In genomic region chr13:95659432-95659831, GRCm38 (mm10) we compare ENCODE assay signal across 24 mouse cellular contexts. TPM values are rescaled to one million over a fixed set of nuclear protein-coding genes. Genes with fewer than 3 reads are reported as not detected.
DNase-seq lines count a peak whose midpoint lies in the region; ATAC-seq and TF ChIP-seq lines count a peak whose summit lies in the region.
"Had no signal": no experiment of that assay in that cellular context is flagged by ENCODE, and none has a peak within 500 bp of the region (broad histone marks: within the 10 kb centered on the region; RNA-seq: fewer than 3 reads in every experiment).

No protein-coding gene starts in this region.

- no peaks in the 10 kb centered on the region for H3K9me3 ChIP-seq in heart, embryonic 10.5 days
- no peaks in the 10 kb centered on the region for H3K9me3 ChIP-seq in lung, postnatal 0 days (ENCODE audit: low read length)
- no peaks in the 10 kb centered on the region for H3K9me3 ChIP-seq in heart, postnatal 0 days (replicated peaks; ENCODE audit: control insufficient read depth, low read length)
- no peaks in the 10 kb centered on the region for H3K9me3 ChIP-seq in hindbrain, embryonic 10.5 days
- H3K9me3 ChIP-seq: embryonic facial prominence, embryonic 15.5 days; forebrain, embryonic 15.5 days; limb, embryonic 13.5 days; liver, embryonic 12.5 days; midbrain, embryonic 12.5 days; neural tube, embryonic 15.5 days had no signal

- H3K4me1 ChIP-seq in heart, adult 2 months (ENCODE audit: control insufficient read depth, insufficient read depth, low read length), result peaks cover 4% of the 10 kb centered on the region; the same call in 1 of the 2 replicates
- peaks cover 31% of the 10 kb centered on the region for H3K4me1 ChIP-seq in heart, embryonic 10.5 days
- H3K4me1 ChIP-seq in lung, postnatal 0 days (ENCODE audit: insufficient read depth, low read depth, low read length), result no peaks in the 10 kb centered on the region
- 0 out of 2 replicates have a peak, but pooled peaks cover 7% of the 10 kb centered on the region for H3K4me1 ChIP-seq in heart, postnatal 0 days (ENCODE audit: control insufficient read depth, insufficient read depth)
- H3K4me1 ChIP-seq in hindbrain, embryonic 10.5 days (replicated peaks), result peaks cover 6% of the 10 kb centered on the region; the same call in 1 of the 2 replicates
- H3K4me1 ChIP-seq: embryonic facial prominence, embryonic 15.5 days had no signal

- peak overlapping the region; percentile 22; the same call in 1 of the 2 replicates for H3K9ac ChIP-seq in heart, adult 2 months (ENCODE audit: low read depth, low read length)
- no peak overlapping the region for H3K9ac ChIP-seq in lung, postnatal 0 days (replicated peaks; ENCODE audit: low read depth)
- no peak overlapping the region for H3K9ac ChIP-seq in heart, postnatal 0 days (replicated peaks; ENCODE audit: low read depth, low read length)
- H3K9ac ChIP-seq: embryonic facial prominence, embryonic 15.5 days; forebrain, embryonic 15.5 days; limb, embryonic 13.5 days; liver, embryonic 12.5 days; midbrain, embryonic 12.5 days; neural tube, embryonic 15.5 days had no signal

- TF ChIP-seq CTCF in heart, adult 2 months (IDR thresholded peaks at IDR 0.05), result no peak
- no peak for TF ChIP-seq CTCF in lung, postnatal 0 days (IDR thresholded peaks at IDR 0.05)
- TF ChIP-seq CTCF in heart, postnatal 0 days (IDR thresholded peaks at IDR 0.05; ENCODE audit: low read depth), result no peak

- TF ChIP-seq POLR2A in heart, adult 2 months (IDR thresholded peaks at IDR 0.05; ENCODE audit: insufficient read depth, low read depth, low read length), result peak; percentile 38; the same call in 1 of the 2 replicates

- H3K4me2 ChIP-seq in lung, postnatal 0 days (replicated peaks; ENCODE audit: low read depth, low read length), result 0 out of 2 replicates have a peak overlapping the region, but pooled peaks have one; percentile 22
- peak overlapping the region; percentile 10 for H3K4me2 ChIP-seq in heart, postnatal 0 days (ENCODE audit: low read depth, low read length)
- H3K4me2 ChIP-seq: embryonic facial prominence, embryonic 15.5 days; forebrain, embryonic 15.5 days; limb, embryonic 13.5 days; liver, embryonic 12.5 days; midbrain, embryonic 12.5 days; neural tube, embryonic 15.5 days had no signal

- H3K4me3 ChIP-seq in heart, adult 2 months, result no peak overlapping the region
- H3K4me3 ChIP-seq in heart, embryonic 10.5 days, result no peak overlapping the region
- no peak overlapping the region for H3K4me3 ChIP-seq in lung, postnatal 0 days (ENCODE audit: low read depth, low read length)
- no peak overlapping the region for H3K4me3 ChIP-seq in heart, postnatal 0 days (ENCODE audit: low read depth, low read length)
- H3K4me3 ChIP-seq in hindbrain, embryonic 10.5 days, result no peak overlapping the region
- H3K4me3 ChIP-seq: embryonic facial prominence, embryonic 15.5 days; forebrain, embryonic 15.5 days; limb, embryonic 13.5 days; liver, embryonic 12.5 days; midbrain, embryonic 12.5 days; neural tube, embryonic 15.5 days had no signal

- H3K79me2 ChIP-seq in heart, adult 2 months (replicated peaks; ENCODE audit: control insufficient read depth, insufficient read depth, low read length), result no peaks in the 10 kb centered on the region

- no peak for TF ChIP-seq EP300 in heart, adult 2 months (IDR thresholded peaks at IDR 0.05; ENCODE audit: insufficient read depth, low read depth, low read length)
- no peak for TF ChIP-seq EP300 in lung, postnatal 0 days (IDR thresholded peaks at IDR 0.05)
- TF ChIP-seq EP300 in heart, postnatal 0 days (IDR thresholded peaks at IDR 0.05; ENCODE audit: low read depth), result peak; percentile 68; the same call in 1 of the 2 replicates

- no peaks in the 10 kb centered on the region for H3K27me3 ChIP-seq in heart, adult 2 months (ENCODE audit: control insufficient read depth, insufficient read depth, low read length)
- H3K27me3 ChIP-seq in heart, embryonic 10.5 days (ENCODE audit: insufficient read depth, poor library complexity, severe bottlenecking), result no peaks in the 10 kb centered on the region
- H3K27me3 ChIP-seq in lung, postnatal 0 days (replicated peaks; ENCODE audit: insufficient read depth, low read length), result no peaks in the 10 kb centered on the region
- no peaks in the 10 kb centered on the region for H3K27me3 ChIP-seq in heart, postnatal 0 days (ENCODE audit: control insufficient read depth, insufficient read depth, low read length)
- H3K27me3 ChIP-seq in hindbrain, embryonic 10.5 days (ENCODE audit: insufficient read depth, poor library complexity, severe bottlenecking), result no peaks in the 10 kb centered on the region
- H3K27me3 ChIP-seq: embryonic facial prominence, embryonic 15.5 days; forebrain, embryonic 15.5 days; limb, embryonic 13.5 days; liver, embryonic 12.5 days; midbrain, embryonic 12.5 days; neural tube, embryonic 15.5 days had no signal

- no peaks in the 10 kb centered on the region for H3K36me3 ChIP-seq in heart, adult 2 months (ENCODE audit: control insufficient read depth, insufficient read depth, low read length)
- peaks cover 15% of the 10 kb centered on the region for H3K36me3 ChIP-seq in heart, embryonic 10.5 days
- H3K36me3 ChIP-seq in lung, postnatal 0 days (ENCODE audit: insufficient read depth, low read length), result no peaks in the 10 kb centered on the region
- no peaks in the 10 kb centered on the region for H3K36me3 ChIP-seq in heart, postnatal 0 days (replicated peaks; ENCODE audit: control insufficient read depth, insufficient read depth, low read length)
- peaks cover 82% of the 10 kb centered on the region for H3K36me3 ChIP-seq in hindbrain, embryonic 10.5 days
- H3K36me3 ChIP-seq: forebrain, embryonic 15.5 days had no signal

- ATAC-seq in lung, postnatal 0 days, result peak; percentile 32; the same call in 1 of the 2 replicates
- peak; percentile 51 for ATAC-seq in heart, postnatal 0 days (ENCODE audit: insufficient read depth, low read depth)
- ATAC-seq: CD4-positive, CD25-positive, alpha-beta regulatory T cell, adult 4 months; forebrain, embryonic 15.5 days; hindbrain, postnatal 0 days; liver, embryonic 12.5 days had no signal

- H3K27ac ChIP-seq in heart, adult 2 months, result peak overlapping the region; percentile 77
- H3K27ac ChIP-seq in heart, embryonic 10.5 days, result no peak overlapping the region
- 0 out of 2 replicates have a peak overlapping the region, but pooled peaks have one; percentile 38 for H3K27ac ChIP-seq in lung, postnatal 0 days (ENCODE audit: low read length)
- H3K27ac ChIP-seq in heart, postnatal 0 days (ENCODE audit: low read depth), result peak overlapping the region; percentile 83
- H3K27ac ChIP-seq in hindbrain, embryonic 10.5 days, result no peak overlapping the region
- H3K27ac ChIP-seq: embryonic facial prominence, embryonic 15.5 days; forebrain, embryonic 15.5 days; hindbrain, postnatal 0 days; limb, embryonic 13.5 days; liver, embryonic 12.5 days; midbrain, embryonic 12.5 days; neural tube, embryonic 15.5 days had no signal

- DNase-seq in heart, adult 2 months, result no peak
- DNase-seq in heart, embryonic 10.5 days (ENCODE audit: low spot score), result no peak
- peak; percentile 35 for DNase-seq in kidney, adult 9 months
- DNase-seq in kidney, adult 8-10 months, result no peak
- no peak for DNase-seq in lung, postnatal 0 days (ENCODE audit: low spot score)
- DNase-seq in lung, postnatal 14 days, result no peak
- peak; percentile 30 for DNase-seq in heart, postnatal 0 days (ENCODE audit: low spot score)
- DNase-seq in hindbrain, embryonic 10.5 days (ENCODE audit: low spot score), result no peak
- DNase-seq: adrenal gland, postnatal 25 days; cerebellum, adult 9-10 months; gastrocnemius, postnatal 14 days; layer of hippocampus, adult 9-11 months; lung, adult 18-20 months; right cerebral cortex, adult 18-20 months; right cerebral cortex, postnatal 4 days; thymus, adult 2 months had no signal

- 37% methylated on average over 7 of the region's 7 CpGs for whole genome bisulfite sequencing in heart, adult 2 months
- 60% methylated on average over 7 of the region's 7 CpGs for WGBS in heart, embryonic 10.5 days
- WGBS in lung, postnatal 0 days, result 54% methylated on average over 7 of the region's 7 CpGs
- WGBS in heart, postnatal 0 days, result 49% methylated on average over 7 of the region's 7 CpGs
- WGBS in hindbrain, embryonic 10.5 days, result 88% methylated on average over 7 of the region's 7 CpGs

- intact Hi-C loops in heart, adult 2 months (cut with DNase I), result no loop called here

RNA-seq across cellular contexts. Expression of gene F2rl2, which starts 37.2 kb away (rescaled TPM):
- under 1 TPM in 1 of 2 experiments, not detected in 1; 0.68 TPM for total RNA-seq in heart, adult 2 months (2021)
- 0.29 and 0.82 TPM in 2 replicates for polyA plus RNA-seq in heart, adult 2 months (2012; rRNA removed)
- polyA plus RNA-seq in heart, embryonic 10.5 days (2016; fragmentation: Nextera tagmentation; extraction: Ambion mirVana), result 2.6 and 4.8 TPM in 2 replicates
- polyA plus RNA-seq in lung, postnatal 0 days (2015; fragmentation: Nextera tagmentation; extraction: Ambion mirVana), result 1.2 and 1.4 TPM in 2 replicates
- not detected in 2 replicates for total RNA-seq in heart, postnatal 0 days (2014; rRNA removed; ENCODE audit: low replicate concordance)
- 0.05 and 0.18 TPM in 2 replicates for polyA plus RNA-seq in heart, postnatal 0 days (2015; fragmentation: Nextera tagmentation; extraction: Ambion mirVana)
- 1.7 and 1.8 TPM in 2 replicates for polyA plus RNA-seq in hindbrain, embryonic 10.5 days (2016; fragmentation: Nextera tagmentation; extraction: Ambion mirVana)
- total RNA-seq: adrenal gland, postnatal 25 days; gastrocnemius, postnatal 14 days had no signal

RNA-seq across cellular contexts. Expression of gene F2r, which starts 41.1 kb away (rescaled TPM):
- 10 to 100 TPM; 23.6 to 23.8 TPM for total RNA-seq in heart, adult 2 months (2021)
- 19.3 and 20.4 TPM in 2 replicates for polyA plus RNA-seq in heart, adult 2 months (2012; rRNA removed)
- polyA plus RNA-seq in heart, embryonic 10.5 days (2016; fragmentation: Nextera tagmentation; extraction: Ambion mirVana), result 159 and 166 TPM in 2 replicates
- polyA plus RNA-seq in lung, postnatal 0 days (2015; fragmentation: Nextera tagmentation; extraction: Ambion mirVana), result 118 and 134 TPM in 2 replicates
- 105 and 161 TPM in 2 replicates for total RNA-seq in heart, postnatal 0 days (2014; rRNA removed; ENCODE audit: low replicate concordance)
- 62.1 and 63.9 TPM in 2 replicates for polyA plus RNA-seq in heart, postnatal 0 days (2015; fragmentation: Nextera tagmentation; extraction: Ambion mirVana)
- 93.4 and 117 TPM in 2 replicates for polyA plus RNA-seq in hindbrain, embryonic 10.5 days (2016; fragmentation: Nextera tagmentation; extraction: Ambion mirVana)

Comparison
In these comparisons a context has a peak if more than half of its experiments do, and no peak if none do; other contexts are left out.
1. DNase-seq: peak in kidney, adult 9 months (single experiment) and heart, postnatal 0 days (single experiment); none in heart, adult 2 months (0 of 2), heart, embryonic 10.5 days (single experiment), kidney, adult 8-10 months (0 of 2), lung, postnatal 0 days (single experiment), lung, postnatal 14 days (single experiment) and hindbrain, embryonic 10.5 days (single experiment).
2. H3K27ac ChIP-seq: peak in heart, adult 2 months (single experiment), lung, postnatal 0 days (single experiment) and heart, postnatal 0 days (single experiment); none in heart, embryonic 10.5 days (single experiment) and hindbrain, embryonic 10.5 days (single experiment).